Comparison of ENCODE assay signal across 28 mouse cellular contexts in genomic region chr14:102392351-102392750, GRCm38 (mm10).
DNase-seq lines count a peak whose midpoint lies in the region; ATAC-seq and TF ChIP-seq lines count a peak whose summit lies in the region.
"Had no signal": no experiment of that assay in that cellular context is flagged by ENCODE, and none has a peak within 500 bp of the region (broad histone marks: within the 10 kb centered on the region; RNA-seq: fewer than 3 reads in every experiment).

No protein-coding gene starts in this region.

- no peak overlapping the region for H3K9ac ChIP-seq in forebrain, postnatal 0 days
- H3K9ac ChIP-seq in forebrain, embryonic 16.5 days (replicated peaks; ENCODE audit: low read depth, low read length), result no peak overlapping the region
- H3K9ac ChIP-seq in stomach, postnatal 0 days (ENCODE audit: low read length), result no peak overlapping the region
- H3K9ac ChIP-seq: embryonic facial prominence, embryonic 13.5 days; heart, embryonic 13.5 days; hindbrain, embryonic 14.5 days; limb, embryonic 12.5 days; lung, embryonic 15.5 days; neural tube, embryonic 12.5 days had no signal

- WGBS in forebrain, postnatal 0 days, result 50% methylated on average over 3 of the region's 3 CpGs
- 58% methylated on average over 3 of the region's 3 CpGs for WGBS in forebrain, embryonic 16.5 days
- 68% methylated on average over 3 of the region's 3 CpGs for WGBS in stomach, postnatal 0 days

- no peak for TF ChIP-seq EP300 in stomach, postnatal 0 days (optimal IDR thresholded peaks at IDR 0.05)

- ATAC-seq in forebrain, postnatal 0 days, result no peak
- ATAC-seq in forebrain, embryonic 16.5 days, result no peak
- no peak for ATAC-seq in stomach, postnatal 0 days (ENCODE audit: low FRiP score, low TSS enrichment)
- ATAC-seq: CD4-positive, CD25-positive, alpha-beta regulatory T cell, adult 4 months; intestine, postnatal 0 days; midbrain, embryonic 16.5 days had no signal

- no peaks in the 10 kb centered on the region for H3K9me3 ChIP-seq in forebrain, postnatal 0 days (ENCODE audit: low read length)
- no peaks in the 10 kb centered on the region for H3K9me3 ChIP-seq in forebrain, embryonic 16.5 days (ENCODE audit: control insufficient read depth, low read length)
- H3K9me3 ChIP-seq in stomach, postnatal 0 days (ENCODE audit: control insufficient read depth, low read length), result no peaks in the 10 kb centered on the region
- H3K9me3 ChIP-seq: embryonic facial prominence, embryonic 13.5 days; heart, embryonic 13.5 days; limb, embryonic 12.5 days; lung, embryonic 15.5 days; midbrain, embryonic 10.5 days; neural tube, embryonic 12.5 days had no signal

- no peaks in the 10 kb centered on the region for H3K27me3 ChIP-seq in forebrain, postnatal 0 days (ENCODE audit: insufficient read depth, low read length)
- no peaks in the 10 kb centered on the region for H3K27me3 ChIP-seq in forebrain, embryonic 16.5 days (replicated peaks; ENCODE audit: control insufficient read depth, insufficient read depth, low read length)
- no peaks in the 10 kb centered on the region for H3K27me3 ChIP-seq in stomach, postnatal 0 days (ENCODE audit: control insufficient read depth, insufficient read depth, low read length)
- H3K27me3 ChIP-seq: heart, embryonic 13.5 days; limb, embryonic 12.5 days; lung, embryonic 15.5 days; neural tube, embryonic 12.5 days had no signal

- peak; percentile 53 for DNase-seq in forebrain, postnatal 0 days
- DNase-seq in brain, adult 2 months (ENCODE audit: low read depth, low spot score), result peak; percentile 20
- peak; percentile 46 for DNase-seq in layer of hippocampus, adult 11-12 months (ENCODE audit: low spot score)
- peak; percentile 67 for DNase-seq in layer of hippocampus, adult 9-11 months
- no peak for DNase-seq in adrenal gland, adult 8-10 months
- DNase-seq in testis, postnatal 10 days (ENCODE audit: low spot score), result no peak
- DNase-seq in stomach, postnatal 0 days (ENCODE audit: low spot score), result no peak
- DNase-seq: adrenal gland, postnatal 25 days; cerebellum, adult 2 months; gastrocnemius, postnatal 10 days; heart, postnatal 10 days; kidney, postnatal 25 days; right cerebral cortex, postnatal 25 days; spleen, adult 18-20 months had no signal

- H3K27ac ChIP-seq in forebrain, postnatal 0 days (ENCODE audit: low read depth, low read length), result no peak overlapping the region
- no peak overlapping the region for H3K27ac ChIP-seq in forebrain, embryonic 16.5 days (ENCODE audit: low read length)
- no peak overlapping the region for H3K27ac ChIP-seq in stomach, postnatal 0 days (replicated peaks)
- H3K27ac ChIP-seq: embryonic facial prominence, embryonic 13.5 days; heart, embryonic 13.5 days; hindbrain, embryonic 14.5 days; limb, embryonic 12.5 days; lung, embryonic 15.5 days; midbrain, embryonic 10.5 days; neural tube, embryonic 12.5 days had no signal

- no peaks in the 10 kb centered on the region for H3K36me3 ChIP-seq in forebrain, postnatal 0 days (ENCODE audit: insufficient read depth)
- H3K36me3 ChIP-seq in forebrain, embryonic 16.5 days (ENCODE audit: control insufficient read depth, insufficient read depth), result no peaks in the 10 kb centered on the region
- no peaks in the 10 kb centered on the region for H3K36me3 ChIP-seq in stomach, postnatal 0 days (ENCODE audit: control insufficient read depth, insufficient read depth, low read length)
- H3K36me3 ChIP-seq: embryonic facial prominence, embryonic 13.5 days; heart, embryonic 13.5 days; limb, embryonic 12.5 days; lung, embryonic 15.5 days; midbrain, embryonic 10.5 days; neural tube, embryonic 12.5 days had no signal

- no peak for TF ChIP-seq CTCF in forebrain, postnatal 0 days (IDR thresholded peaks at IDR 0.05; ENCODE audit: low read depth)
- TF ChIP-seq CTCF in stomach, postnatal 0 days (IDR thresholded peaks at IDR 0.05; ENCODE audit: low read depth), result no peak

- no peak overlapping the region for H3K4me2 ChIP-seq in forebrain, postnatal 0 days (ENCODE audit: low read depth)
- H3K4me2 ChIP-seq in forebrain, embryonic 16.5 days (ENCODE audit: low read length), result no peak overlapping the region
- H3K4me2 ChIP-seq in stomach, postnatal 0 days (replicated peaks; ENCODE audit: low read depth), result no peak overlapping the region
- H3K4me2 ChIP-seq: embryonic facial prominence, embryonic 13.5 days; heart, embryonic 13.5 days; hindbrain, embryonic 14.5 days; limb, embryonic 12.5 days; liver, embryonic 11.5 days; lung, embryonic 15.5 days; neural tube, embryonic 12.5 days had no signal

- no peaks in the 10 kb centered on the region for H3K4me1 ChIP-seq in forebrain, postnatal 0 days (ENCODE audit: insufficient read depth)
- H3K4me1 ChIP-seq in forebrain, embryonic 16.5 days (replicated peaks; ENCODE audit: control insufficient read depth, insufficient read depth, low read length), result no peaks in the 10 kb centered on the region
- H3K4me1 ChIP-seq in stomach, postnatal 0 days (replicated peaks; ENCODE audit: control insufficient read depth, insufficient read depth), result no peaks in the 10 kb centered on the region
- H3K4me1 ChIP-seq: embryonic facial prominence, embryonic 13.5 days; heart, embryonic 13.5 days; limb, embryonic 12.5 days; lung, embryonic 15.5 days; midbrain, embryonic 10.5 days; neural tube, embryonic 12.5 days had no signal

- no peak overlapping the region for H3K4me3 ChIP-seq in forebrain, postnatal 0 days (ENCODE audit: low read depth, low read length)
- H3K4me3 ChIP-seq in forebrain, embryonic 16.5 days (replicated peaks; ENCODE audit: low read length), result no peak overlapping the region
- no peak overlapping the region for H3K4me3 ChIP-seq in stomach, postnatal 0 days (ENCODE audit: low read depth, low read length)
- H3K4me3 ChIP-seq: embryonic facial prominence, embryonic 13.5 days; erythroblast, embryonic 14.5 days; heart, embryonic 13.5 days; limb, embryonic 12.5 days; lung, embryonic 15.5 days; midbrain, embryonic 10.5 days; myocyte; neural tube, embryonic 12.5 days had no signal

Comparison
In these comparisons a context has a peak if more than half of its experiments do, and no peak if none do; other contexts are left out.
1. DNase-seq: peak in forebrain, postnatal 0 days (single experiment), brain, adult 2 months (single experiment), layer of hippocampus, adult 11-12 months (single experiment) and layer of hippocampus, adult 9-11 months (single experiment); none in adrenal gland, adult 8-10 months (single experiment), testis, postnatal 10 days (single experiment) and stomach, postnatal 0 days (single experiment).